Mouse (Mus musculus): ENCODE data around the gene 3110021N24Rik. TPM values are rescaled to one million over a fixed set of nuclear protein-coding genes. Genes with fewer than 3 reads are reported as not detected.
"Not testable (repeated sequence)": the region's sequence is repeated elsewhere in the genome, so short reads cannot be mapped to it uniquely, and the experiment has no call there.

3110021N24Rik gene
- 0.50 and 1.2 TPM in 2 replicates for polyA plus RNA-seq (2015; fragmentation: Nextera tagmentation; extraction: Ambion mirVana)

DNA sequence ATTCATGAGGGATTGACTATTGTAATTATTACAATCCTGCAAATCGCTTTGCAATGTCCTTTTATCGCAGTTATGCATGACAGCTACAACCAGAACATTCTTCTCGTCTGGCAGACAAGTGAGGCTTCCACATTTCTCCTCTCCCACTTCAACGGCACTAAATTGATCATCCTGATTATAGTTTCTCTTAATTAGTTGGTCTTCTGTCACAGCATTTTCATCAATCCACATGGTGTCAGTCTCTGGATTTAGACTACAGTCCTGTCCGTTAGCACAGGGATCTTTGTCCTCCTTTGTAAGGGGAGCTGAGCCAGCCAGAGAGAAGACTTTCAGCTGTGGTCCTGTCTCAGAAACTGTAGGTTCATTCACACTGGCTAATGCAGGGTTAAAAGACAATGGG, at the start of gene 3110021N24Rik:
3110021N24Rik (plus strand) TSS at position 301 of the 400 bp plus-strand sequence.
- Histone ChIP-seq H3K4me1 (ENCODE audit: insufficient read depth, low read length) (no peaks in the 10 kb centered on the region), H3K9ac (replicated peaks; ENCODE audit: low read length) (no peak within 1 kb of the TSS), H3K27me3 (ENCODE audit: insufficient read depth, low read length) (no peaks in the 10 kb centered on the region), H3K9me3 (ENCODE audit: low read length) (no peaks in the 10 kb centered on the region), H3K27ac (ENCODE audit: low read length) (no peak within 1 kb of the TSS), H3K4me3 (ENCODE audit: low read length) (no peak within 1 kb of the TSS), H3K36me3 (ENCODE audit: insufficient read depth, low read length) (peaks cover 12% of the 10 kb centered on the region; the same call in 1 of the 2 replicates), H3K4me2 (replicated peaks; ENCODE audit: low read depth, low read length) (no peak within 1 kb of the TSS)
- 86% methylated on average over 5 of the region's 5 CpGs for WGBS
- ATAC-seq (ENCODE audit: low FRiP score, low TSS enrichment), result no peak

DNA sequence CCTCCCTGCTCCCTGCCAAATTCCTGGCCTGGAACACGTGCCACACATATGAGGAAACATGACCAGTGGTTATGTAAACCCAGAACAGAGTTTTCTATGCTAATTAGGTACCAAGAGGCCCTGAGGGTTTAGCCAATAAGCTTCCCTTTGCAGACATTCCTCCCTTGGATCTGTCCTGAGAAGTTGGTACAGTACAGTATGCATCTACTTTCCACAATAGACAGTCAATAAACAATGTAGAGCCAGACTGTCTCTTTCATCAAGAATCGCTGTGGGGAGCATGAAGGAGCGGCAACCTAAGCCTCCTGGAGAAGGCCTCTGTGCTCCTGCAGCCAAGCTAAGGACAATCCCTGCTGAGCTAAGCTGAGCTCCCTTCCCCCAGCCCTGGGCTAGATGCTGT, 33.3 kb upstream of the 3110021N24Rik start:
- Histone ChIP-seq H3K36me3 (ENCODE audit: insufficient read depth, low read length) (peaks cover 17% of the 10 kb centered on the region), H3K9ac (replicated peaks; ENCODE audit: low read length) (no peak overlapping the region), H3K4me2 (replicated peaks; ENCODE audit: low read depth, low read length) (no peak overlapping the region), H3K27ac (ENCODE audit: low read length) (no peak overlapping the region), H3K9me3 (ENCODE audit: low read length) (peaks cover 3% of the 10 kb centered on the region; the same call in 1 of the 2 replicates), H3K4me3 (ENCODE audit: low read length) (no peak overlapping the region), H3K27me3 (ENCODE audit: insufficient read depth, low read length) (no peaks in the 10 kb centered on the region), H3K4me1 (ENCODE audit: insufficient read depth, low read length) (no peaks in the 10 kb centered on the region)
- no peak for ATAC-seq (ENCODE audit: low FRiP score, low TSS enrichment)
- 66% methylated on average over 3 of the region's 3 CpGs for WGBS

DNA sequence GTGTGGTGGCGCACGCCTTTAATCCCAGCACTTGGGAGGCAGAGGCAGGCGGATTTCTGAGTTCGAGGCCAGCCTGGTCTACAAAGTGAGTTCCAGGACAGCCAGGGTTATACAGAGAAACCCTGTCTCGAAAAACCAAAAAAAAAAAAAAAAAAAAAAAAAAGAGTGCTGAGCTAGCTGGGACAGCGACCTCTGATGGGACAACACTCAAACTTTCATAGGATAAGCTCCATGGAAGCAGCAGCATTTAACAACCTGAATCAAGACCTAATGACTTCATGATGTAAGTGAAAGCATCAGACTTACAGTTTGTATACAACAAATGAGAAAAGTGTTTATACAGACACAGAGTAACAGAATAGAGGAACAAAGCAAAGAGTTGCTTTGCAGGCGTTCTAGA, 32.4 kb upstream of the 3110021N24Rik start:
- H3K9me3 ChIP-seq (ENCODE audit: low read length); H3K27ac ChIP-seq (ENCODE audit: low read length); ATAC-seq (ENCODE audit: low FRiP score, low TSS enrichment); H3K9ac ChIP-seq (replicated peaks; ENCODE audit: low read length); H3K4me1 ChIP-seq (ENCODE audit: insufficient read depth, low read length); H3K27me3 ChIP-seq (ENCODE audit: insufficient read depth, low read length); H3K4me3 ChIP-seq (ENCODE audit: low read length); H3K4me2 ChIP-seq (replicated peaks; ENCODE audit: low read depth, low read length): not testable (repeated sequence)
- 90% methylated on average over 5 of the region's 7 CpGs for WGBS
- H3K36me3 ChIP-seq (ENCODE audit: insufficient read depth, low read length), result peaks cover 23% of the 10 kb centered on the region

DNA sequence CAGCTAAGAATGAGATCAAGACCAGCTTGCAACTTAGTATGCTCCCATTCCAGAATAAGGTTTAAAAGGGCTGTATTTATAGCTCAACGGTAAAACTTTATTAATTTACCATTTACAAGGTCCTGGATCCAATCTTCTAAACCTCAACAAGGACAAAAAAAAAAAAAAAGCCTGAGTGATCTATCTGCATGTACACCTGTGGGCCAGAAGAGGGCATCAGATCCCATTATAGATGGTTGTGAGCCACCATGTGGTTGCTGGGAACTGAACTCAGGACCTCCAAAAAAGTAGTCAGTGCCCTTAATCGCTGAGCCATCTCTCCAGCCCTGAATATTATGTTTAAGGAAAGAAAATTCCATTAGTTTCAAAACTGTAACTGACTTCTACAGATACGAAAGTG, 29.0 kb upstream of the 3110021N24Rik start:
- no peak overlapping the region for H3K4me2 ChIP-seq (replicated peaks; ENCODE audit: low read depth, low read length)
- H3K27ac ChIP-seq (ENCODE audit: low read length), result no peak overlapping the region
- H3K9ac ChIP-seq (replicated peaks; ENCODE audit: low read length), result no peak overlapping the region
- ATAC-seq (ENCODE audit: low FRiP score, low TSS enrichment), result no peak
- no peak overlapping the region for H3K4me3 ChIP-seq (ENCODE audit: low read length)
- peaks cover 5% of the 10 kb centered on the region; the same call in 1 of the 2 replicates for H3K9me3 ChIP-seq (ENCODE audit: low read length)
- peaks cover 24% of the 10 kb centered on the region for H3K36me3 ChIP-seq (ENCODE audit: insufficient read depth, low read length)
- no peaks in the 10 kb centered on the region for H3K4me1 ChIP-seq (ENCODE audit: insufficient read depth, low read length)
- 93% methylated on average over 3 of the region's 3 CpGs for WGBS
- H3K27me3 ChIP-seq (ENCODE audit: insufficient read depth, low read length), result no peaks in the 10 kb centered on the region

DNA sequence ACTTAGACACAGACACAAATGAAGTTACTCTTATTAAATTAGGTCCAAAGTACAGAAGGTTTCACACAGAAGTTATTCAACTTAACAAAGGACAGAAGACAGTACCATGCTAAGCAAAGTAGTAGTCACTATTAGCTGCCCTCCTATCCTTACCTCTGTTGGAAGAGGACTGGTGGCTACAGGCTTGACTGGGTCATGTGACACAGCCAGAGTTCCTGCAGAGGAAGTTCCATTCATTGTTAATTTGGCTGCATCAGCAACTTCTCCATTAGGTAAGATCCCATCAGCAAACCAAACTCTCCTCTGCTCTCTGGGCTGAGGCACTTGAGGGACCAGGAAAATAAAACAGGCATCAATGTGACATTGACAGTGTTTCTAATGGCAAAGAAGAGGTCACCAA, 28.0 kb upstream of the 3110021N24Rik start:
- H3K36me3 ChIP-seq (ENCODE audit: insufficient read depth, low read length), result peaks cover 24% of the 10 kb centered on the region
- no peaks in the 10 kb centered on the region for H3K4me1 ChIP-seq (ENCODE audit: insufficient read depth, low read length)
- no peak for ATAC-seq (ENCODE audit: low FRiP score, low TSS enrichment)
- no peak overlapping the region for H3K27ac ChIP-seq (ENCODE audit: low read length)
- H3K4me2 ChIP-seq (replicated peaks; ENCODE audit: low read depth, low read length), result no peak overlapping the region
- H3K9ac ChIP-seq (replicated peaks; ENCODE audit: low read length), result no peak overlapping the region
- H3K9me3 ChIP-seq (ENCODE audit: low read length), result peaks cover 5% of the 10 kb centered on the region; the same call in 1 of the 2 replicates
- no peak overlapping the region for H3K4me3 ChIP-seq (ENCODE audit: low read length)
- H3K27me3 ChIP-seq (ENCODE audit: insufficient read depth, low read length), result no peaks in the 10 kb centered on the region

DNA sequence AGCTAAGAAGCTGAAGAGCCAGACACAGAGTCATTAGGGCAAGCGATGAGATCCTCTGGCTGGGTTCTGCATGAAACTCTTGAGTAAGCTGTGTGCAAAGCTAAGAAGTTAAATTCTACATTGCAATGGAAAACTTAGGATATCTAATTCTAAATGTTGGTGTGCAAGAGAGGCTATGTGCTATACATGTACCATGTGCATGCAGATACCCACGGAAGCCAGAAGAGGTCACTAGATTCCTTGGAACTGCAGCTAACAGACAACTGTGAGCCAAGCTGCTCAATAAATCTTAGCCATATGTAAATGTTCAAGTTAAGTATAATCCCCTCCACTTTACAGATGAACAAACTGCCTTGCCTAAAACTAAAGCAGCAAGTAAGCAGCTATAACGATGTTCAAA, 22.5 kb upstream of the 3110021N24Rik start:
- WGBS, result 58% methylated on average over 3 of the region's 3 CpGs
- Histone ChIP-seq H3K27ac (ENCODE audit: low read length) (no peak overlapping the region), H3K4me2 (replicated peaks; ENCODE audit: low read depth, low read length) (no peak overlapping the region), H3K36me3 (ENCODE audit: insufficient read depth, low read length) (peaks cover 5% of the 10 kb centered on the region; the same call in 1 of the 2 replicates), H3K4me1 (ENCODE audit: insufficient read depth, low read length) (no peaks in the 10 kb centered on the region), H3K9ac (replicated peaks; ENCODE audit: low read length) (no peak overlapping the region), H3K9me3 (ENCODE audit: low read length) (no peaks in the 10 kb centered on the region), H3K27me3 (ENCODE audit: insufficient read depth, low read length) (no peaks in the 10 kb centered on the region), H3K4me3 (ENCODE audit: low read length) (no peak overlapping the region)
- no peak; the same call in 1 of the 2 replicates for ATAC-seq (ENCODE audit: low FRiP score, low TSS enrichment)

DNA sequence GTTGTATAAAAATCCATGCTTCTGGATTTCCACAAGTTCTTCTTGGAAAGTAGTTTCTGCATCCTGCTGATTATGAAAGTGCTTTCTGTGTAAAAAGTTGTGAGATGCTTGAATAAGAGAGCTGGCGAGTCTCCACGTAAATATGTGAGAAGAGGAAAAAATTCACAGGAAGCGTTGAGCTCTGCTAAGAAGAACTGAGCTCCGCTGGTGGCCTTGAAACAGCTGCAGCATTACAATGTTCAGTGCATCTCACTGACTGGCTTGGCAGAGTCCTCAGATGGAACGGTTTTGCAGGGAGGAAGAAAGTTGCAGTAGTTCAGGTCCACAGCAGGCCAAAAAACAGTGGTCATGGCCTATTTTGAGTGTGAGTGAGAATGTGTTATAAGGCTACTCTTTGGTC, 11.2 kb upstream of the 3110021N24Rik start:
- H3K27ac ChIP-seq (ENCODE audit: low read length), result no peak overlapping the region
- no peaks in the 10 kb centered on the region for H3K9me3 ChIP-seq (ENCODE audit: low read length)
- H3K4me1 ChIP-seq (ENCODE audit: insufficient read depth, low read length), result no peaks in the 10 kb centered on the region
- H3K27me3 ChIP-seq (ENCODE audit: insufficient read depth, low read length), result no peaks in the 10 kb centered on the region
- H3K9ac ChIP-seq (replicated peaks; ENCODE audit: low read length), result no peak overlapping the region
- no peak overlapping the region for H3K4me3 ChIP-seq (ENCODE audit: low read length)
- WGBS, result 80% methylated on average over 5 of the region's 5 CpGs
- H3K4me2 ChIP-seq (replicated peaks; ENCODE audit: low read depth, low read length), result no peak overlapping the region
- no peak for ATAC-seq (ENCODE audit: low FRiP score, low TSS enrichment)
- no peaks in the 10 kb centered on the region for H3K36me3 ChIP-seq (ENCODE audit: insufficient read depth, low read length)

DNA sequence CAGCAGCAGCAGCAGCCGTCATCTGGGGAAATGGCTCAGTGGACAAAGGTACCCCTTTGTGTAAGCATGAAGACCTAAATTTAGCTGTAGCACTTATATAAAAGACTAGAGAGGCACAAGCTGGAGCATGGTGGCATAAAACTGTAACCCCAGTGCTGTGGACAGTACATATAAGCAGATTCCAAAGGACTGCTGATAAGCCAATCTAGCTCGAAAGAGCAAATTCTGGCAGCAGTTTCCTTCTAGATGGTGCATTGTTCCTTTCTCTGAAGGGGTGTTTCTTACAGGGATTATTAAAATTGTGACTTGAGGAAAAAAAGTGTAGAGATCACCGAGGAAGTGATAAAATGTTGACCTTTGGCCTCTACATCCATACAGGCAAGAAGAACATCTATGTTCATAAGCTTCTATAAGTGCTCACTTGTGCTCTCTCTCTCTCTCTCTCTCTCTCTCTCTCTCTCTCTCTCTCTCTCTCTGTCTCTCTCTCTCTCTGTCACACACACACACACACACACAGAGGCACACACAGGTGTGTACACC, 1.9 kb downstream of the 3110021N24Rik start:
- no peak overlapping the region for H3K27ac ChIP-seq (ENCODE audit: low read length)
- no peaks in the 10 kb centered on the region for H3K27me3 ChIP-seq (ENCODE audit: insufficient read depth, low read length)
- no peak overlapping the region for H3K9ac ChIP-seq (replicated peaks; ENCODE audit: low read length)
- H3K36me3 ChIP-seq (ENCODE audit: insufficient read depth, low read length), result peaks cover 6% of the 10 kb centered on the region; the same call in 1 of the 2 replicates
- no peak overlapping the region for H3K4me2 ChIP-seq (replicated peaks; ENCODE audit: low read depth, low read length)
- 84% methylated on average over 3 of the region's 3 CpGs for WGBS
- H3K4me3 ChIP-seq (ENCODE audit: low read length), result no peak overlapping the region
- H3K9me3 ChIP-seq (ENCODE audit: low read length), result no peaks in the 10 kb centered on the region
- ATAC-seq (ENCODE audit: low FRiP score, low TSS enrichment), result no peak
- no peaks in the 10 kb centered on the region for H3K4me1 ChIP-seq (ENCODE audit: insufficient read depth, low read length)

DNA sequence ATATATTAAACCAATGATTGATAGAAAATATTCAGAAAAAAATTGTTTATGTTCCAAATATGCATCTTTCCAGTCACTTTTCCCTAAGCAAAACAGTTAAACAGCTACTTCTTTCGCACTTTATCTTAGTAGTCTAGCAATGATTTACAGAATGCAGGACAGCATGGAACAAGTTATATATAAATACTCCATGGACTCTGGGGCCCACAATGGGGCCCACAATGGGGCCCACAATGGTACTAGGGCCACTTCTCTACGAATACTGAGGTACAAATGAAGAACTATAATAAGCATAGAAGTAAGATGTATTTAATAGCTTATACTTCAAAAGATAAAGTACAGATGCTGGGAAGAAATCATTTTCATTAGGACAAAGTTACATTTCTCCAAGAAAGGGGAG, 4.7 kb downstream of the 3110021N24Rik start:
- 78% methylated on average over 2 of the region's 2 CpGs for WGBS
- no peak overlapping the region for H3K9ac ChIP-seq (replicated peaks; ENCODE audit: low read length)
- H3K36me3 ChIP-seq (ENCODE audit: insufficient read depth, low read length), result peaks cover 4% of the 10 kb centered on the region; the same call in 1 of the 2 replicates
- no peak overlapping the region for H3K27ac ChIP-seq (ENCODE audit: low read length)
- H3K4me3 ChIP-seq (ENCODE audit: low read length), result no peak overlapping the region
- H3K9me3 ChIP-seq (ENCODE audit: low read length), result no peaks in the 10 kb centered on the region
- H3K4me2 ChIP-seq (replicated peaks; ENCODE audit: low read depth, low read length), result no peak overlapping the region
- no peaks in the 10 kb centered on the region for H3K4me1 ChIP-seq (ENCODE audit: insufficient read depth, low read length)
- H3K27me3 ChIP-seq (ENCODE audit: insufficient read depth, low read length), result no peaks in the 10 kb centered on the region
- ATAC-seq (ENCODE audit: low FRiP score, low TSS enrichment), result no peak

DNA sequence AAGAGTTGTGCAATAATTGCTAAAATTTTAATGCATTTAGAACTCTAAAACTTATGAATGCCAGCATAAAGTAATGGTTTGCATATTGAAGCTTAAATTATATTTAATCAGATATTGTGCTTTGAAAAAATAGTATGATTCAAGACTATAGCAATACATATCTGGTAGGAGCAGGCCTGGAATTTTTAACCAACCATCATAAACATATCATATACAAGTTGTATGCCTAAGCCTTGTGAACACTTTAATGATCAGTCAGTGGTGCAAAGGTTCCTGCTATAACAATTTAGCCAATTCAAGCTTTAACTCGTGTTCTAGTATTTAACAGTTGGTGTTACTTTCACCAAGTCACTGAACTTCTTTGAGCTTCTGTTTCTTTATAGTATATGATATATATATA, 11.0 kb downstream of the 3110021N24Rik start:
- H3K9ac ChIP-seq (replicated peaks; ENCODE audit: low read length), result no peak overlapping the region
- H3K4me2 ChIP-seq (replicated peaks; ENCODE audit: low read depth, low read length), result no peak overlapping the region
- 75% methylated on average over 1 of the region's 1 CpGs for WGBS
- H3K27ac ChIP-seq (ENCODE audit: low read length), result no peak overlapping the region
- 0 out of 2 replicates have a peak, but pooled peaks cover 7% of the 10 kb centered on the region for H3K9me3 ChIP-seq (ENCODE audit: low read length)
- H3K36me3 ChIP-seq (ENCODE audit: insufficient read depth, low read length), result no peaks in the 10 kb centered on the region
- no peaks in the 10 kb centered on the region for H3K27me3 ChIP-seq (ENCODE audit: insufficient read depth, low read length)
- ATAC-seq (ENCODE audit: low FRiP score, low TSS enrichment), result no peak
- H3K4me3 ChIP-seq (ENCODE audit: low read length), result no peak overlapping the region
- no peaks in the 10 kb centered on the region for H3K4me1 ChIP-seq (ENCODE audit: insufficient read depth, low read length)
